Mouse (Mus musculus): ENCODE data around the gene Slc15a4.
A peak's percentile ranks its signal among the peaks of the same experiment; 100 is the strongest.

Slc15a4 gene

DNA sequence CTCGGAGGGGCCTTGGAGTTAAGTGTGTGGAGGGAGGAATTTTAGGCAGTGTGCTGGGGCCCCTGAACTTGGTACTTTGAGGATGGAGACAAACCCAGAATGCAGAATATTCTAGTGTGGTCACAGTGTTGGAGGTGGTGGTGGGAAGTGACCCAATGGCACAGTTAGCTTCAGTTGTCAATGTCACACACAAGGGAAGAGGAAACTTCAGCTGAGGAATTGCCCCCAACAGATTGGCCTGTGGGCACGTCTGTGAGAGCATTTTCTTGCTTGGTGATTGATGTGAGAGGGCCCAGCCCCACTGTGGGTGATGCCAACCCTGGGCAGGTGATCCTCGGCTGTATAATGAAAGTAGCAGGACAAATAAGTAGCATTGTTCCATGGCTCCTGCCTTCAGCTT is 13.9 kb downstream of the Slc15a4 start:
- DNase-seq: no peak

DNA sequence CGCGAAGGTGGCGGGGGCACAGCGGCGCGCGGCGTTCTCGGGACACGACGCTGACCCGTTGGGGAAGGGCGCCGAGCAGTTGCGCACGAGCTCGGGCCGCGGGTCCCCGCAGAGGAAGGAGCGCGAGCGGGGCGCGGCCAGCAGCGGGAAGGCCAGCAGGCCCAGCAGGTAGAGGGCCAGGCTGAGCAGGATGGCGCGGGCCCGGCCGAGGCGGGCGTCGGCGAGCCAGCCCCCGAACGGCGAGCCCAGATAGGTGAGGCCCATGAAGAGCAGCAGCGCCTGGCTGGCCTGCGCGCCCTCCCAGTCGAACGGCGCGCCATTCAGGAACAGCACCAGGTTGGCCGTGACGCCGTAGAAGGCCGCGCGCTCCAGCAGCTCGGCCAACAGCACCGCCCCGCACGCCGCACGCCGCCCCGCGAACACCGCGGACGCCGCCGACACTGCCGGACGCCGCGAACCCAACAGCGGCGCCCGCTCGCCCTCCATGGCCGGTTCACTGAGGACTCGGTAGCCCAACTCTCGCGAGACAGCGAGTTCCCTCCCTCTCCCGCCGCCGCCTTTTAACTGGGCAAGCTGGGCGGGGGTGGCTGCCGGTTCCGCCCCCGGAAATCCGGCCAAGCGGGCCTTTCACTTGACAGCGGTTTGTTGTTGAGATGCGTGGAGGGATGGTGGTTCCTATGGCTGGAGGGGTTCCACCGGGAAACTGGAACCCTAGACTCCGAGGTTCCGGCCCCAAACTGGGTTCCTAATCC is 15.6 kb downstream of the Slc15a4 start:
- peak; percentile 98 to 99 for DNase-seq

DNA sequence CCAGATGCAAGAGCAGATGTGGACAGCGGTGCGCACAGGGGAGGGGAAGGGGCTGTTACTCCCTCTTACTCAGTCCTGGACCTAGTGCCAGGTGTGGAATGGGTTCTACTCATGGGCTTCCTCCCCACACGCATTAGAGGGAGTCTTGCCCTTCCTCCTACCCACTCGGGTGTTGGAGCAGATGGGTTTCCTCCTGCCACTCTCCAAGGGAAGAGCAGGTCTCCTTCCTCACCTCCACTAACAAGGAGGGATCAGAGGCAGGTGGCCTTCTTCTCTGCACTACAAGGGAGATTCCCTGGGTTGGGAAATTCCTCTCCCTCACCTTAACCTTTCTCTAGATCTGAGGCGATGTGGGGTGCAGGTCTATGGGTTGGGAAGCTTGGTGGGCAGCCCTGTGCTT is 16.5 kb downstream of the Slc15a4 start:
- peak; percentile 45 to 47 for DNase-seq

DNA sequence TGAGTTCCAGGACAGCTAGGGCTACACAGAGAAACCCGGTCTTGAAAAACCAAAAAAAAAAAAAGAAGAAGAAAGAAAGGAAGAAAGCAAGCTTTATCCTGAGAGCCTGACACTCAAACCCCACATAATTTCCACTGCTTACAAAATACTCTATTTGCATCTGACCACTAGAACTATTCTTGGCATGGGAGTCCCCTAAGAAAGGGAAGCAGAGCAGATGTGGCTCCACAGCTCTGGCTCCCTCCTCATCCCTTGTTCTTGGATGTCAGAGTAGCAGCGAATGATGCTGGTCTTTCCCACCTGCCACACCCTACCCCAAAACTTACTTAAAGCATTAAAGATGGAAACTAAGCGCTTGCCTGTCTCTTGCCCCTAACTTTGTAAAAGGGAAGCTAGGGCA is 17.2 kb downstream of the Slc15a4 start:
- DNase-seq: peak; percentile 49 to 55

DNA sequence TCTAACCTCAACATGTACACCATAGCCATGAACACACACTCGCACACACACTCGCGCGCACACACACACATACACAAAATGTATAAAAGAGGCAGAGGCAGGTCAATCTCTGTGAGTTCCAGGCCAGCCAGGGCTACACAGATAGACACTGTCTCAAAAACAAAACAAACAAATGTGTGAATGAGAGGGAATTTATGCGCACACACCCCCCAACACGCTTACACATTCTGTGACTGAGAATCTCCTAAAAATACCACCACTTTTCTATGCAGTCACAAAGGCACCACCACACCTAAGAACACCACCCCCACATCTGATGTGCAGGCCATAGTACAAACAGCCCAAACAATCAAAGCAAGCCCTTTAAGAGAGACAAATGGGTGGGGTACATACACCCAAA is 20.3 kb downstream of the Slc15a4 start:
- no peak for DNase-seq

DNA sequence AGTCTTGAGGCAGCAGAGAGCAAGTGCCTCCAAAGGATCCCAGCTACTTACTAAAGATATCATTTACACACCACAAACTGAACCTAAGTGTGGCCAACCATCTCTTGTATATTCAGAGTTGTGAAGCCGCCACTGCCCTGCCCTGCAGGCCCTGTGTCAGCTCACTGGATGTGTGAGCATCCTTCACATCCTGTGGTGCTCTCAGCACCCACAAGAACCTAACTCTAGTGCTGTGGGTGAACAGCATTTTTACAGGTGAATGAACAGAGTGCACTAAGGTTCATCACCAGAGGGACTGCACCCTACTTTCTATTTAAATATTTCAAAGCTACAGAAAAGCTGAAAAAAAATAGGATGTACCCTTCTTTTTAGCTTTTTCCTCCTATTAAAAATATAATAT is 20.8 kb downstream of the Slc15a4 start:
- DNase-seq: peak; percentile 65

DNA sequence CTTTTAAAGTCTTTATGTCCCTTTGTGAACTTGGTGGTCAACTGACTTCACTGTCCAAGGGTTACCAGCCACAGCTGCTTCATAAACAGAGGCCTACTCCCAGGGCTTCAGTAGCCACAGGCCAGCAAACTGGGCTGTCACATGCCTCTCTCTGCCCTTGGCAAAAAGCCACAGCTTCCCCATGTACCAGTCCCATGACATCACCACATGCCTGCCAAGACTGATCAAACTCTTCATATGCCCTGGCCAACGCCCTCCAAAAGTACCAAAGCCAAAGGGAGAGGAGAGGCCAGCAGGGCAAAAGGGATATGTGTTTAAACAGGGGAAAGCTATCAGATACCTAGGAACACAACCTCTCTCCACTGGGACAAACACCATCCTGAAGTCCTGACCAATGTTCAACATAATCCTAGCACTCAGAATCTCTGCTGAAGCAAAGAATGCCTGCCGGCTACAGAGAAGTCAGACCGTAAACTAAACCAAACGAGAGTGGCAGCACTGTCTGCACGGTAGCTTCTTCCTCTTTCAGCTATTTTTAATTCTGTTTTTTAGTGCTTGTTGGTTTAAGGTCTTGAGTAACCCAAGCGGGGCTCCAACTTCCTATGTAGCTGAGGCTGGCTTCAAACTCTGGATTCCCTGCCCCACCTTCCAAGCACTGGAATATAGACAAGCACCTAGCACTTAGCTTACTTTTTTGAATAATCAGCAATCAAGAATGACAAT is 21.7 kb downstream of the Slc15a4 start:
- DNase-seq: peak; percentile 80 to 81

DNA sequence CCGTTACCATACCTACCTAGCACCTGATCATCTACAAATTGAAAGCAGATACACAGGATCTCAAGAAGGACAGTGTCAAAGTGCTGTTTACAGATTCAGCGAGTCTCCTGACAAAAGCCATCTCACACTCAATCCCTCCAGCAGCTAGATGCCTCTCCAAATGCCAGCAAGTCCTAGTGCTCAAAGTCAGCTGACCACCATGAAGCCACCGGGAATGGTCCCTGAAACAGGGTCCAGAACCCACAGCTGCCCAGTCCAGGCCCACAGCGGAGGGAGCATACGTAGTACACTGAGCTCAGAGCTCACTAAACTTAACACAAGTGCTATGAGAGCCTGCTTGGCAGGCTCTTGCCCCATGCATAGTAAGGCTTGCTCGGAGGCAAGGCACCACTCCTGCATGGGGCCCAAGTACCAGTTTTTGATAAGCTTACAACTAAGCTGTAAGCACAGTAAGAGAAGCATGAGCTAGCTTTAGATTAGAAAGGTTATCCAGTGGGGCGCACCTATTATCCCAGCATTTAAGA is 23.4 kb downstream of the Slc15a4 start:
- DNase-seq: no peak

DNA sequence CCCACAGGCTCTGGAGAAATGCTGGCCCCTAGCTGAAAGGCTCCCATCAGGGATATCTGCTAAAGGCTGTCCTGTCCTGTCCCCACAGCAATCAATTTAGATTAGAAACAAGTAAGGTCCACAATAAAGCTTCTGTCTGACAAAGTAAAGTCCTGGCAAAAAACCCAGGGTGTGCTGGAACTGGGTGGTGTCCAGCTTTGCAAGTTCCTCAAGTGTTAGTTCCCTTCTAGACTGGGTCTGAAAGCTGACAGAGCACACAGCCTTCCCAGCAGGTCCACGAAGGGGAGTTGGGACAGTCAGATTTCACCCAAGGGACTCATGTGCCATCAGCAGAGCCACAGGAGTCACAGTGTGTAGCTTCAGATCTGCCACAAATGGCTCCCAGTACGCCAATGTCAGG is 25.2 kb downstream of the Slc15a4 start:
- DNase-seq: no peak

DNA sequence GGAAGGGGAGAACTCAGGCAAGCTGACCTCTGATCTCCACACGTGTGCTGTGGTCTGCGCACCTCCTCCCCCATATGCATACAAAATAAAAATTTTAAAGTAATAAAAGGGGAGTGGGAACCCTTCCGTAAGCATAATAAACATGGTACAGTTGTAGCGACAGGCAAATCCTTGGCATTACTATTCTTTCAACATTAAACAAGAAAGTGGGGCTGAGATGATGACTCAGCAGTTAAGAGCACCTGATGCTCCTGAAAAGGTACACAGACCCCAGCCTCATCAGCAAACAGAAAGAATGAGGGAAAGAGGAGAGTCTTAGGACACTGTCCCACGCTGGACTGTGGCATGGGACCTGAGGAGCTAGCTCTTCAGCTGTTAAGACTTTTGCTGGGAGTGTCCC is 29.7 kb downstream of the Slc15a4 start:
- no peak for DNase-seq

DNA sequence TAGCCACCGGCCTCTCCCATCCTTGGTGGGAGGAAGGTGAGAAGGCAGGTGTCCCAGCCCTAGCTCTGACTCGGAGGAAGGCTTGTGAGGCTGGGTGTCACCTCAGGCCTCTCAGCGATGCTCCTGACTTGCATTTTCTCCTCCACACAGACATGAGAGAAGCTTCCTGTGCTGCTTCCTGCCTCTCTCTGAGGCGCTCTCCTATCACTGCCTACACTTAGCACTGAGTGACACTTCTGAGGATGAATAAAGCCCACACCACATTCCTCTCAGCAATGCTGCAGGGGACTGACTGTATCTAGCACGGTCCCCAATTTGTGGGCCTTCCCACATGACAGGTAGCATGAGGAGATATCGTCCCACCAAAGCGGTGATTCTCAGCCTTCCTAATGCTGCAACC is 35.8 kb downstream of the Slc15a4 start:
- no peak for DNase-seq

DNA sequence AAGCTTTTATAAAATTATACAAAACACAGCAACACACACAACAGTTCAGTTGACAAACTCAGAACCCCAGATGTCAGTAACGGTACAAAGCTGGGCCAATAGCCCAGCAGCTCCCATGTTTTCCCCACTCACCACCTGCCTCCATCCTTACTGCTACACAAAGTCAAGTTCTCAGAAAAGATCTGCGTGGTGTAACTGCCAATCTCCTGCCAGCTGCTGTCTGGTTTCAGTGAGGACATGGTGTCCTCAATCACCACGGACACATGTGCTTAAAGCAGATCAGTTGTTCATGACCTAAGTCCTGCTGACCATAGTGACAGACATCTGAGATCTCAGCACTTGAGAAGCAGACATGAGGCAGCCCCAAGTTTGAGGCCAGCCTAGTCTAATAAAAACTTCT is 37.0 kb downstream of the Slc15a4 start:
- DNase-seq: no peak

DNA sequence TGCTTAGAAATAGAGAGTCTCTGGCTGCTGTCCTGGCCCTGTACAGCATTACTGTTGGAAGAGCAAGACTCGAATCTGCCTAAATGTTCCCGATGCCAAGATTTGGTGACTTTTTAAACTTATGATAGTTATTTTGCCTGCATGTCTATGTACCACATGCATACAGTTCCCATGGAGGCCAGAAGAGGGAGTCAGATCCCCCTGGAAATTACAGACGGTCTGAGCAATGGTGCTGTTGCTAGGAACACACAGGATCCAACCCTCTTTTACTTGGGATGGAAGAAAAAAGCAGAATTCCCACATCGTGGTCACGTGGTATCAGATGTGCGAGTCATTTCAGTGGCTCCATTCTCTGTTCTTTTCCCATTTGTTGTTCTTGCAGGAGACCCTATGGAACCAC is 39.8 kb downstream of the Slc15a4 start:
- DNase-seq: peak; percentile 59 to 61

DNA sequence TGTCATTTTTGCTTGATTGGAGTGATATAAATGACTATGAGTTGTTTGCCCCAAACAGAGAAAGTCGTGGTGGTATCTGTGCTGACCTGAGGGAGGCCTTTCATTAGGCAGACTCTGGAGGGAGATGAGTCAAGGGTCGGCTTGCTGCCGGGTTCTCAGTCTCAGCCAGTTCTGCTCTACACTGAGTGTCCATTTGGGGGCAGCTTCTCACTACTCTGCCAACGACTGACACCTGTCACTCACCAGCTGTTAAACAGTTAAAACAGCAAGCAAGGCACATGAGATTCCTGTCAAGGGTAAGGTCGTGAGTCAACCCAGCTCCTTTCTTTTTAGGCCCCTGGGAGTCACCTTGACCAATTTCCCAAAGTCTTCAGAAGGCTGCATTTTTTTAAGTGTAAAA is 40.3 kb downstream of the Slc15a4 start:
- DNase-seq: no peak

DNA sequence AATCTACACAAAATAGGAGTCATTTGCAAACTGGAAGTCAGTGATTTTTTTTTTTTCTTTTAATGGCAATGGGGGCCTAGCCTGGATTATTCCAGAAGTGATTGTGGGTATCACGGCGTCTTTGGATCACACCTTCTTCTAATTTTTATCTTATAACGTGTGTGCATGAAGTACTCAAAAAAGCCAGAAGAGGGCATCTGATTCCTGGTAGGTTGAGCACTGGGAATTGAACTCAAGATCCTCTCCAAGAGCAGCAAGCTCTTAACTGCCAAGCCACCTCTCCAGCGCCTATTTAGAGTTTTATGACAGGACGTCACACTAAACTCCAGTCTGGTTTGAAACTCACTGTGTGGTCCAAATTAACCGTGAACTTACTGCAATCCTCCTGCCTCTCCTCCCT is 44.8 kb downstream of the Slc15a4 start:
- DNase-seq: peak in 1 of 2 experiments; percentile 34

DNA sequence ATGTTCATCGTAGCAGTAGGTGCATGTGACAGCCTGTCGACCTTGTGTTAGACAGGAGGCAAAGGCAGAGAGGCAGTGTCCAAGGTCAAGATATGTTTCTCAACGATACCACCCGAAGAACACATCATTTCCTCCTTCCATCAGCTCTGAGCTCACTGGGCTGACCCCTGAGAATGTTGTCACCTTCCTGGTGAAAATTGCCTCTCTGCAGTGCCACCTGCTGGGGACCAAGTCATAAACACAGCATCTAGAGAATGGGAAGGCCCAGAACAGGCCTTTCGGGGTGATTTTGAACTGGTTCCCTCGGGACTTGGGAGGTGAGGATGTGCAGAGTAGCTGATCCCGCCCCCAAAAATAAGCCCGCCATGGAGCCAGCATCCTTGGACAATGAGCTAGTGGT is 49.0 kb downstream of the Slc15a4 start:
- no peak for DNase-seq

DNA sequence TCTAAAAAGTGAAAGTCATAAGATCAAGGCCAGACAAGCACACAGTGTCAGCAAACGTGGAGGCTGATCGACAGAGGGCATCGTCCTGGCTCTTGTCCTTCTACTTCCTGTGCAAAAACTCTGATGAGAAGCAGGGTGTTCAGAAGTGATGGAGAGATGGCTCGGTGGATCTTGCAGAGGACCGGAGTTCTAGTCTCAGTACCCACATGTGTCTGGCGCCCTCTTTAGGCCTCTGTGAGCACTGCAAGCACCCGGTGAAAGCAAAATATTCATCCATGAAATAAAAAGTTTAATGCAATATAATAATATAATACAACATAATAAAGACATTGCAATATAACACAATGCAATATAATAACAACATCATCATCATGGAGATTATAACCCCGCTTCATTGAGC is 55.3 kb downstream of the Slc15a4 start:
- peak; percentile 10 to 27 for DNase-seq

DNA sequence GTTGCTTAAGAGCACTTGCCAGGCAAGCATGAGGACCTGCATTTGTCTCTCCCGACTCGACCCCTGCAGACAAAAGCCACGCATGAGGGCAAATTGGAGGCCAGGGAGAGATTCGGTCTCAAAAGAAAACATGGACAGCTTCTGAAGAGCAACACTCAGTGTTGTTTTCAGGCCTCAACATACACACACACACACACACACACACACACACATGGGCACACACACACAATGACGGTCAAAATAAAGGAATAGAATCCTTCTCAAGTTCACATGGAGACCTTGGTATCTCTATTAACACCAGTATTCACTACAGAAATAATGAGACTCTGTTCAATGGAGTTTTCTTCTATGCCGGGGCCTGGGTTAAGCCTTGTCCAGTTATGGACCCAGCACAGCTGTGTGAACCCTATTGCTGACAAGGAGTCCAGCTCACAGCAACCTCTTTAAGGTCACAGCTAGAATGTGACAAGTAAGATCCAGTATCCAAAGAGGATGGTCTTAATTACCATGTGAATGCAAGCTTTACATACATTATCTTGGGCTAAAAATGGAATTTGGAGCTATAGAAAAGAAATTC is 65.4 kb downstream of the Slc15a4 start:
- DNase-seq: no peak

DNA sequence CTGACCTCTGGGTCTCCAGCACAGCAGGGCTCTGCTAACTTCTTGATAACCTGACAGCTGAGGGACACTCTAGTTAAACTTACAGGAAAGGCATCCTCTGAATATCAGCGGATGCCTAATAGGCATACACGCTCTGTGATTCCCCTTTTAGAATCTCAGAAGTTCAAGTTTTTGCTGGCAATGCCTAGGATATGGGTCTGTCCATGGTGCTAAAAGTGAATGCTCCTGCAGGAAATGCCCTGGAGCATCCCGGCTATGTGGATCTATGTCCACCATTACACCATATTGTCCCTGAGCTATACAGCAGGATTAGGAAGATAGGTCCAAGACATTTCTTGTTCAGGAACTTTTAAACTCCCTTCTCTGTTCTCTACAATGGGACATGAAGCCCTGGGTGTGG is 71.6 kb downstream of the Slc15a4 start:
- no peak for DNase-seq

DNA sequence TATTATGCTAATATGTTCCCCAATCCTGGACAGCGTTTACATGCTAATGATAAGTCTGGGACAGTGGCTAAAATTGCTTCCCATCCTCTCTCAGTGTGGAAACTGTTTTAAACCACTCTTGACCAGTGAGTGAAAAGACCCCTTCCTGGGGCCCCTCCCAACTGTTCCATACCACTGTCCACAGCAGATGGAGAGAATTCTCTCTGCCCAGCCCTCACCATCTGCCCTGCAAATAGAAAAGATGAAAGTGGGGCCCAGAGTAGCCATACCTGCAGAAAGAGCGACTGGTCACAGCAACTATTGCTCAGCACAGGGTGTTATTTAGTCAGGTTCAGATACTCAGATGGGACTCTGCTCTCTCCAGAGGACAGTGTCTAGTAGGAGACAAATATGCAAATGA is 84.6 kb downstream of the Slc15a4 start:
- no peak for DNase-seq

DNA sequence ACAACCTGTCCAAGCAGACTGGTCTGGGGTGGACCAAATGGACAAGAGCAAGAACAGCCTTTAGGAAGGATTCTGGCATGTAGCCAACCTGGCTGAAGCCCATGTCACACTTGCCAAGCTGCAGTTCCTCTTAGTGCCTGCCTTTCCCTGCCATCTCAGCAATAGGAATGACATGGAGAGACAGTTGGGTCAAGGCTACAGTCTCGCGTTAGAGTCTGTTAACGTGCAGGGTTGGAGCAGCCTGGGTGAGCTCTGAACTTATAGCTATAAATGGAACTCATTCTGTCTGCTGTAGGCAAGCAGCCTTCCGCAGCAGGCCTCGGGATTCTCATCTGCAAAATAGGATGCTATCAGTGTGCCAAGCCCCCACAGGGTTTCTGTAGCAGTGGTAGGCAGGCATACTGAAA is 86.1 kb downstream of the Slc15a4 start:
- no peak for DNase-seq
